Mouse (Mus musculus): ENCODE data around the gene Hacd3. TPM values are rescaled to one million over a fixed set of nuclear protein-coding genes. Genes with fewer than 3 reads are reported as not detected.

Gene Hacd3
- total RNA-seq, 2 experiments from 2014 or later: 10.2 to 11.5 TPM

GRCm38 (mm10) chr9:64952055-64952454 lies 69.4 kb downstream of the Hacd3 start:
- no peak for DNase-seq (ENCODE audit: low spot score)

GRCm38 (mm10) chr9:64951161-64951657 lies 70.3 kb downstream of the Hacd3 start, which contains the start of gene Slc24a1:
TSS of gene Slc24a1 (minus strand) at chr9:64951607.
- no peak for DNase-seq (ENCODE audit: low spot score)

- DNase-seq (ENCODE audit: low spot score): no peak
Measured at GRCm38 (mm10) chr9:64947483-64948095, 73.9 kb downstream of the Hacd3 start.

- DNase-seq (ENCODE audit: low spot score): no peak
Measured at GRCm38 (mm10) chr9:64943997-64944396, 77.5 kb downstream of the Hacd3 start.

GRCm38 (mm10) chr9:64941650-64942049 lies 79.8 kb downstream of the Hacd3 start:
- DNase-seq (ENCODE audit: low spot score): no peak

DNA sequence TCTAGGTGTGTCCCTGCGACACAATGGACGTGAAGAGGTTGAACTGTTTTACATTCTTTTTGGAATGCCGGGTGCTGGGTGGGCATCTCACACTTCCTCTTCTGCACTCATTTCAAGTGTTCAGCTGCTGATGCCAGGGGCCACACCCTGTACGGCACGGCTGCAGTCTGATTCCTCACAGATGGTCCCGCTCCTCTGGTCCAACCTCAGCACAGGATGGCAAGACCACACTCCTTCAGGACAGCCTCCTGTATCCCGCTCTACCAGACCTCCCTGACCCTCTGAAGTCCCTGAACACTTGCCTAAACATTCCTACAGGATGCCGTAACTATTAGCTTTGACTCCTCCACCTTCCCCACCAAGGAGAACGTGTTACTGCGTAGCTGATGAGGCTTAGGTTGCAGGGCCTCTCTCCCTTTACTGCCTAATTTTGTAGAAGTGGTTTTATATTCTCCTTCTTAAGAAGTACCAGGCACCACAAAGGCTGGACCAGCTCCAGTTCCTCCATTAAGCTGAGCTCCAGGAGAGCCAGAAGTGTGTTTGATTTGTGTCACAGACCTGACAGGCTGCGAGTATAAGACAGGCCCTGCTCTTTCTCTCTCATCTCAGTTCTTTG lies 80.7 kb downstream of the Hacd3 start:
- DNase-seq (ENCODE audit: low spot score): no peak

GRCm38 (mm10) chr9:64939790-64940189 lies 81.7 kb downstream of the Hacd3 start:
- no peak for DNase-seq (ENCODE audit: low spot score)

DNA sequence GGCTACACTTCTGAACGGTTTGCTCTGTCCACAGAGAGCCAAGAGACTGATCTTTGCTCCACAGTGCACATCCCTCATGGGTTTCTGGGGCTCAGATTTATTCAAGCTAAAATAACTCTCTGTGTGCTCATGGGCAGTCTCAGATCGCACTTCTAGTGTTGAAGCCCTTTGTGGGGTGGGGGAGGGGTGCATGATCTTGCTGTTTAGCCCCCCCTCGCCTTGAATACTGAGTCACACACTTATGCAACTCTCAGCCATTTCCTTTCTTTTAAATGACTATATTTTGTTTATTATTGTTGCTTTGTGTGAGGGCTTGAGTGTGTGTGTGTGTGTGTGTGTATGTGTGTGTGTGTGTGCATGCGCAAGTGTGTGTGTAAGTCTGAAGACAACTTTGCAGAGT lies 82.2 kb downstream of the Hacd3 start:
- no peak for DNase-seq (ENCODE audit: low spot score)

- DNase-seq (ENCODE audit: low spot score): no peak
Measured at GRCm38 (mm10) chr9:64938535-64938934, 83.0 kb downstream of the Hacd3 start.

GRCm38 (mm10) chr9:64937491-64937890 lies 84.0 kb downstream of the Hacd3 start:
- no peak for DNase-seq (ENCODE audit: low spot score)

Small RNA genes lying within 50 kb of the gene (microRNA-seq; reads per million reads assigned to microRNA genes)
- not detected for gene Gm25640

Other genes with a start within 250 kb of the Hacd3 start
- 1 to 10 TPM; 1.6 to 2.5 TPM for gene Dennd4a, start 210.4 kb downstream of the Hacd3 start, total RNA-seq (2021)
- gene Slc24a1, start 70.1 kb downstream of the Hacd3 start, total RNA-seq (2021): under 1 TPM in 1 of 2 experiments, not detected in 1; 0.05 TPM
- 10 to 100 TPM; 14.3 to 14.6 TPM for gene Ints14, start 60.8 kb downstream of the Hacd3 start, total RNA-seq (2021)
- 100 to 1,000 TPM in 1 of 2 experiments, 10 to 100 TPM in 1; 94.2 to 106 TPM for gene Dpp8, start 10.7 kb upstream of the Hacd3 start, total RNA-seq (2021)
- 10 to 100 TPM; 28.7 to 29.4 TPM for gene Igdcc4, start 79.8 kb upstream of the Hacd3 start, total RNA-seq (2021)
- under 1 TPM; 0.21 to 0.32 TPM for gene Igdcc3, start 119.5 kb upstream of the Hacd3 start, total RNA-seq (2021)
- gene Parp16, start 173.7 kb upstream of the Hacd3 start, total RNA-seq (2021): 1 to 10 TPM; 3.6 to 3.7 TPM
- gene Cilp, start 243.5 kb upstream of the Hacd3 start, total RNA-seq (2021): 10 to 100 TPM; 20.6 to 30.0 TPM